Mouse (Mus musculus) embryonic fibroblast, embryonic 13.5 days (primary cell): ENCODE results near the gene Krtap24-1.

Source experiments
- CTCF ChIP-seq: IDR thresholded peaks from 2 replicates; pipeline ENCODE4 v1.5.1; 2011; ENCODE audit warnings: mild to moderate bottlenecking, control low read depth, low read length, moderate library complexity, borderline replicate concordance; ENCODE audit not compliant: insufficient read depth
- POLR2A ChIP-seq: IDR thresholded peaks from 2 replicates; pipeline ENCODE4 v1.6.1; 2011; ENCODE audit warnings: low read depth, mild to moderate bottlenecking, control low read depth, low read length, moderate library complexity

- no peak for TF ChIP-seq CTCF
- TF ChIP-seq POLR2A: no peak
These were observed 34.5 kb upstream of the Krtap24-1 start for GRCm38 (mm10) chr16:88646366-88647111.
